Mouse (Mus musculus) limb, embryonic 12.5 days (tissue): ENCODE results near the gene Tbc1d2b. TPM values are rescaled to one million over a fixed set of nuclear protein-coding genes. Genes with fewer than 3 reads are reported as not detected.

Experiments used
- ATAC-seq: fragments of 200-750 bp; cut with Nextera tagmentation; 2 replicates; pipeline ENCODE4 v1.8.0; 2017; ENCODE audit warnings: low read depth, moderate TSS enrichment; ENCODE audit not compliant: insufficient number of reproducible peaks, insufficient read depth, low FRiP score, low TSS enrichment
- H3K27ac ChIP-seq: fragments of 300-500 bp; sonication (generic); 2 replicates; pipeline ENCODE4 v1.5.1; 2016; ENCODE audit warnings: mild to moderate bottlenecking, moderate library complexity
- H3K27me3 ChIP-seq: fragments of 300-500 bp; sonication (generic); 2 replicates; pipeline ENCODE4 v1.6.1; 2016; ENCODE audit warnings: mild to moderate bottlenecking, moderate library complexity
- H3K36me3 ChIP-seq: fragments of 300-500 bp; sonication (generic); 2 replicates; pipeline ENCODE4 v1.6.1; 2016; ENCODE audit warnings: mild to moderate bottlenecking, moderate library complexity
- H3K4me1 ChIP-seq: fragments of 300-500 bp; sonication (generic); replicated peaks from 2 replicates; pipeline ENCODE4 v1.6.1; 2016
- H3K4me2 ChIP-seq: fragments of 300-500 bp; sonication (generic); 2 replicates; pipeline ENCODE4 v1.6.1; 2016; ENCODE audit warnings: mild to moderate bottlenecking, moderate library complexity
- H3K4me3 ChIP-seq: fragments of 300-500 bp; sonication (generic); replicated peaks from 2 replicates; pipeline ENCODE4 v1.5.1; 2016; ENCODE audit warnings: mild to moderate bottlenecking
- H3K9ac ChIP-seq: fragments of 300-500 bp; sonication (generic); replicated peaks from 2 replicates; pipeline ENCODE4 v1.6.1; 2016; ENCODE audit warnings: mild to moderate bottlenecking, moderate library complexity
- H3K9me3 ChIP-seq: fragments of 300-500 bp; sonication (generic); 2 replicates; pipeline ENCODE4 v1.6.1; 2016; ENCODE audit warnings: mild to moderate bottlenecking, moderate library complexity
- WGBS: fragments of 180-500 bp; shearing (Covaris S2); methylation state at CpG from one replicate; pipeline ENCODE4 v1.1.7; 2016; 5-methylcytosine and 5-hydroxymethylcytosine counted together
- polyA plus RNA-seq: library from polyadenylated mRNA; unstranded; fragments of >200 nt; fragmentation: Nextera tagmentation; extraction: Ambion mirVana; gene quantifications from 2 replicates; pipeline ENCODE4 v1.2.1, GENCODE M21; 2016

Tbc1d2b gene
- polyA plus RNA-seq, 1 experiment from 2014 or later = 12.8 TPM

- H3K9ac ChIP-seq = no peak overlapping the region
- no peak overlapping the region for H3K27ac ChIP-seq
- no peaks in the 10 kb centered on the region for H3K27me3 ChIP-seq
- H3K4me3 ChIP-seq = no peak overlapping the region
- no peaks in the 10 kb centered on the region for H3K9me3 ChIP-seq
- WGBS = 94% methylated on average over 4 of the region's 4 CpGs
- ATAC-seq = no peak
- H3K4me2 ChIP-seq = no peak overlapping the region
- H3K36me3 ChIP-seq = no peaks in the 10 kb centered on the region
- peaks cover 5% of the 10 kb centered on the region for H3K4me1 ChIP-seq
Measured at GRCm38 (mm10) chr9:90263340-90263679, 7.3 kb downstream of the Tbc1d2b start.

DNA sequence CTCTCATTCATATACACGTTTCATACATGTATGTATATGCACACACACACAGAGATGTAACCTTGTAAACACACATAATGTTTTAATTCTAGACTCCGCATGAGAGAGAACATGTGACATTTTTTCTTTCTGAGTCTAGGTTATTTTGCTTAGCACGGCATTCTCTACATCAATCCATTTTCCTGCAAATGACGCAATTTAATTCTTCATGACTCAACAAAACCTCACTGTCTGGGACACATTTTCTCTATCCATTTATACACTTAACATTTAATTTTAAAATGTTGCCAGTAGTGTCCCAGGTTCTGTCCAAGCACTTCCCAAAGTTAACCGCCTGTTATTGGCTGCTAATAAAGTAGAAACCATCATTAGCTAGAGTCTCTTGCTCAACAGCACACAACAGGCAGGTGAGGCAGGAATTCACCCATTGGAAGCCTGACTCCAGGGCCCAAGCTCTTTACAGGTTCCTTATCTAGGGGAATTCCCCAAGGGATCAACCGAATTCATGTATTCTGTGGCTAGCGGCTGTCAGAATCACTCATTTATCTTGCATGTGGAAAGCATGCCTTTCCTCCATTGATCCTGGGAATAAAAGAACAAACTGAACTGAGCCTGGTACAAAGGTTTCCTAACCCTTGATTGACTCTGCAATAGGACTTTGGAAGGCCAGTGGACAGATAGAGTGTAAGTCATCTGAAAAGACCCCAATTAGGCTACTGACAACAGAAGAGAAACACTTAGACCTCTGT, 7.8 kb downstream of the Tbc1d2b start:
- Histone ChIP-seq H3K4me3 (no peak overlapping the region), H3K4me1 (peaks cover 5% of the 10 kb centered on the region), H3K9me3 (no peaks in the 10 kb centered on the region), H3K36me3 (no peaks in the 10 kb centered on the region), H3K9ac (no peak overlapping the region), H3K27ac (no peak overlapping the region), H3K4me2 (no peak overlapping the region), H3K27me3 (no peaks in the 10 kb centered on the region)
- ATAC-seq = no peak
- 89% methylated on average over 7 of the region's 7 CpGs for WGBS

GRCm38 (mm10) chr9:90262063-90262462, 8.5 kb downstream of the Tbc1d2b start:
- Histone ChIP-seq H3K9me3 (no peaks in the 10 kb centered on the region), H3K27ac (no peak overlapping the region), H3K4me3 (no peak overlapping the region), H3K9ac (no peak overlapping the region), H3K36me3 (no peaks in the 10 kb centered on the region), H3K4me2 (no peak overlapping the region), H3K4me1 (peaks cover 5% of the 10 kb centered on the region), H3K27me3 (no peaks in the 10 kb centered on the region)
- 72% methylated on average over 3 of the region's 3 CpGs for WGBS
- ATAC-seq = no peak

- WGBS = 59% methylated on average over 13 of the region's 13 CpGs
- Histone ChIP-seq H3K4me3 (no peak overlapping the region), H3K27me3 (no peaks in the 10 kb centered on the region), H3K9ac (no peak overlapping the region), H3K4me2 (no peak overlapping the region), H3K9me3 (no peaks in the 10 kb centered on the region), H3K4me1 (peaks cover 5% of the 10 kb centered on the region), H3K27ac (no peak overlapping the region), H3K36me3 (no peaks in the 10 kb centered on the region)
- no peak for ATAC-seq
Measured at GRCm38 (mm10) chr9:90260600-90261375, 9.8 kb downstream of the Tbc1d2b start.

DNA sequence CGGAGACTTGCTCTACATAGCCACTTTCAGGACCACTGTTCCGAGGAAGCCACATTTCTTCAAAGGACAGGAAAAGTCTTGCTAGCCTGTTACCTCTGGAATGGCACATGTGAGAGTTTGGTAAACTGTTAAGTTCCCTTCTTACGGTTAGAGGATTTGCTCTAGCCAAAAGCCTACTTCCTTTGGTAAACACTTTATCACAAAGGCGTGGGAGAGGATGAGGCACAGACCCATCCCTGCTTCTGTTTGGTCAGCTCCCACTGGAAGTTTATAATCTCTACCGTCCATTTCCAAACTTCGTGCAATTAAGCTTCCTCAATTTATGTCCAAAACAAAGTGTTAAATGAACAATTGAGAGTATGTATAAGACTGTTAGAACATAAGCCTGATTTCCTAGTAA, 10.5 kb downstream of the Tbc1d2b start:
- H3K36me3 ChIP-seq = no peaks in the 10 kb centered on the region
- H3K4me1 ChIP-seq = peaks cover 5% of the 10 kb centered on the region
- H3K27me3 ChIP-seq = no peaks in the 10 kb centered on the region
- H3K9ac ChIP-seq = no peak overlapping the region
- WGBS = 82% methylated on average over 6 of the region's 6 CpGs
- no peaks in the 10 kb centered on the region for H3K9me3 ChIP-seq
- H3K27ac ChIP-seq = no peak overlapping the region
- ATAC-seq = no peak
- H3K4me3 ChIP-seq = no peak overlapping the region
- no peak overlapping the region for H3K4me2 ChIP-seq

GRCm38 (mm10) chr9:90259400-90259950, 11.1 kb downstream of the Tbc1d2b start:
- no peaks in the 10 kb centered on the region for H3K27me3 ChIP-seq
- H3K4me2 ChIP-seq = no peak overlapping the region
- no peaks in the 10 kb centered on the region for H3K36me3 ChIP-seq
- WGBS = 69% methylated on average over 12 of the region's 12 CpGs
- ATAC-seq = no peak
- H3K9me3 ChIP-seq = no peaks in the 10 kb centered on the region
- no peak overlapping the region for H3K9ac ChIP-seq
- peaks cover 5% of the 10 kb centered on the region for H3K4me1 ChIP-seq
- H3K4me3 ChIP-seq = no peak overlapping the region
- H3K27ac ChIP-seq = no peak overlapping the region

DNA sequence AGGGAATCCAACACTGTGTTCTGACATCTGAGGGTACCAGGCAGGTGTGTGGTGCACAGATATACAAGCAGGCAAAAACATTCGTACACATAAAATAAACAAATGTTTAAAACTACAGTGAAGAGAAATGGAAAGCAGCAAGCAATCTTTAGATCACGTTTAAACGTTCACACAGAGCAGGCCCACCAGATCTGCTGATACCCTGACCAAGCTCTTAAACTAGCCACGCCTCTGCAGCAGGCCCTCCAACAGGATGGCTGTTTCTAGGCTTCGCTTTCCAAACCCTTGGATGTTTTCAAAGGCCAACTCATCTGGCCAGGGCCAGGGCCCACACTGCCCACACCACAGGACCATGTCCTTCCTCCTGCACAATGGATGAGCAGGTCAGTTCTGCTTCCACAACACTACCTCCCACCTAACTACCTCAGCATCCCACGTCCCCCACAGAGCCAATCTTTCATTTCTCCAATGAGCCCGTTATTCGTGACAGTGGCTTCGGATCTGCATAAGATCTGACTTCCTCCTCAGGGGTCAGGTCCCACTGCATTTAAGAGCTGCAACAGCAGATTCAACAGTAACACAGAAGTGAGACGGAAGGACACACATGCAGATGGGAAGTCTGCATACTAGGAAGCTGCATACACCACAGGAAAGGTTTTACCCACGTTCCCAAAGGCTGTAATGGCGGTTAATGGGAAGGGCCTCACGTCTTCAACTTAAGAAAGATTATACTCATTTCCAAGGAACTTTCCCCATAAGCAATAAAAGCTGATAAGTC, 12.7 kb downstream of the Tbc1d2b start:
- ATAC-seq = no peak
- H3K4me3 ChIP-seq = no peak overlapping the region
- no peak overlapping the region for H3K4me2 ChIP-seq
- no peaks in the 10 kb centered on the region for H3K27me3 ChIP-seq
- no peaks in the 10 kb centered on the region for H3K36me3 ChIP-seq
- no peak overlapping the region for H3K27ac ChIP-seq
- no peak overlapping the region for H3K9ac ChIP-seq
- H3K9me3 ChIP-seq = no peaks in the 10 kb centered on the region
- H3K4me1 ChIP-seq = peaks cover 5% of the 10 kb centered on the region
- WGBS = 83% methylated on average over 13 of the region's 13 CpGs

DNA sequence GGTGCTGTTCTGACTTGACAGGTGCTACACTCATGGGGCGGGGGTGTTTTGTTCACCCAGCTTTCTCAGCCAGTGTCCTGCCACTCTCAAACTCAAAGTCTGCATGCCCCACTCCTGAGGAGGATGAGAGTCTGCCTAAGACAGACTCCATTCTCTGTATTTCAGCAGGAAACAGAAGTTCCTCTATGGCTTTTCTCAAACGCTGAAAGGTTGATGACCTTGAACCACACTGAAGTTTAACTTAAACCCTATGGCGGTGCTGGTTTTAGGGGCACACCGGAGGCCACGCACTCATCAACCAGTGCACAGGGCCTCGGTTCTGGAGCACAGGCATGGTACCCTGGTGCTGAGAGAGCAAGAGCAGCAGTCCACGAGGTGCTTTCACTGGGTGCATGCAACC, 13.4 kb downstream of the Tbc1d2b start:
- H3K4me3 ChIP-seq = no peak overlapping the region
- no peaks in the 10 kb centered on the region for H3K9me3 ChIP-seq
- no peak overlapping the region for H3K4me2 ChIP-seq
- H3K9ac ChIP-seq = no peak overlapping the region
- H3K27me3 ChIP-seq = no peaks in the 10 kb centered on the region
- H3K27ac ChIP-seq = no peak overlapping the region
- ATAC-seq = no peak
- WGBS = 82% methylated on average over 7 of the region's 7 CpGs
- peaks cover 5% of the 10 kb centered on the region for H3K4me1 ChIP-seq
- no peaks in the 10 kb centered on the region for H3K36me3 ChIP-seq

DNA sequence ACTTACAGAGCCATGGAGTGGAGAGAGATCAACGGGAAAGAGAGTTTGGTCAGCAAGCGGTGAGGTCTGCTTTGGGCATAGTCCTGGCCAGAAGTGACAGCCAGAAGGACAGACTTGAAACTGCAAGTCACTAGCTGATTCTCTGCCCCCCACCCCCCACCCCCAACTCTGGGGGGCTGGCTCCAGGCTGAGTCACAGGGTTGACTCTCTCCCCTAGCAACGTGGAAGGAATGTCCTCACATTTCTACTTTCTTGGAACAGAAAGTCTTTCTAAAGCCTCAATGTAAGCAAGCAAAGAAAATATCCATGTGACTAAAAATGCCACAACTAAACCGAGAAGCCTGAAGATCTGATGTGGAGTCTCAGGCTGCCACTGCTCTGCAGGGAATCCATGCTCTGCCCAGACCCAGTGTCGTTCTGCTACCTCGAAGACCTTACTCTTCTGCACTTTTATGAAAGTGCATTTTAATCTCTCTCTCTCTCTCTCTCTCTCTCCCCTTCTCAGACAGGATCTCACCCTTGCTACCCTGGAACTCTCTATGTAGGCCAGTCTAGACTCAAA, 14.7 kb downstream of the Tbc1d2b start:
- Histone ChIP-seq H3K4me1 (peaks cover 5% of the 10 kb centered on the region), H3K27me3 (no peaks in the 10 kb centered on the region), H3K27ac (no peak overlapping the region), H3K9me3 (no peaks in the 10 kb centered on the region), H3K9ac (no peak overlapping the region), H3K4me3 (no peak overlapping the region), H3K4me2 (no peak overlapping the region), H3K36me3 (no peaks in the 10 kb centered on the region)
- WGBS = 70% methylated on average over 6 of the region's 6 CpGs
- no peak for ATAC-seq

GRCm38 (mm10) chr9:90253181-90253580, 17.4 kb downstream of the Tbc1d2b start:
- Histone ChIP-seq H3K9me3 (no peaks in the 10 kb centered on the region), H3K4me1 (no peaks in the 10 kb centered on the region), H3K27me3 (no peaks in the 10 kb centered on the region), H3K4me3 (no peak overlapping the region), H3K27ac (no peak overlapping the region), H3K4me2 (no peak overlapping the region), H3K36me3 (0 out of 2 replicates have a peak, but pooled peaks cover 5% of the 10 kb centered on the region), H3K9ac (no peak overlapping the region)
- 97% methylated on average over 2 of the region's 2 CpGs for WGBS
- ATAC-seq = no peak
